Mouse (Mus musculus): Measurements from ENCODE around the gene Smarcd3.

Smarcd3 gene

GRCm38 (mm10) chr5:24597221-24597728, 26.9 kb downstream of the Smarcd3 start:
- DNase-seq (ENCODE audit: low read depth), result peak; percentile 94

- DNase-seq (ENCODE audit: low read depth), result no peak
Measured at GRCm38 (mm10) chr5:24596519-24597171, 27.6 kb downstream of the Smarcd3 start.

GRCm38 (mm10) chr5:24595786-24596380, 28.3 kb downstream of the Smarcd3 start:
- no peak for DNase-seq (ENCODE audit: low read depth)

GRCm38 (mm10) chr5:24595261-24595660, 28.9 kb downstream of the Smarcd3 start:
- no peak for DNase-seq (ENCODE audit: low read depth)

GRCm38 (mm10) chr5:24594346-24594745, 29.9 kb downstream of the Smarcd3 start:
- DNase-seq (ENCODE audit: low read depth), result no peak

GRCm38 (mm10) chr5:24593928-24594327, 30.3 kb downstream of the Smarcd3 start:
- DNase-seq (ENCODE audit: low read depth), result no peak

- DNase-seq (ENCODE audit: low read depth), result no peak
Measured at GRCm38 (mm10) chr5:24593230-24593629, 31.0 kb downstream of the Smarcd3 start.

GRCm38 (mm10) chr5:24592471-24593160, 31.6 kb downstream of the Smarcd3 start:
- DNase-seq (ENCODE audit: low read depth), result no peak

- DNase-seq (ENCODE audit: low read depth), result no peak
Measured at GRCm38 (mm10) chr5:24591796-24592470, 32.3 kb downstream of the Smarcd3 start.

GRCm38 (mm10) chr5:24591268-24591721, 32.9 kb downstream of the Smarcd3 start:
- DNase-seq (ENCODE audit: low read depth), result no peak

- no peak for DNase-seq (ENCODE audit: low read depth)
Measured at GRCm38 (mm10) chr5:24589511-24590500, 34.4 kb downstream of the Smarcd3 start.

GRCm38 (mm10) chr5:24587200-24587577, 37.0 kb downstream of the Smarcd3 start:
- peak; percentile 60 for DNase-seq (ENCODE audit: low read depth)

GRCm38 (mm10) chr5:24586547-24587199, 37.5 kb downstream of the Smarcd3 start, which contains the start of gene Chpf2:
Chpf2 (plus strand) TSS chr5:24586741.
- DNase-seq (ENCODE audit: low read depth), result peak; percentile 89

- DNase-seq (ENCODE audit: low read depth), result peak; percentile 37
Measured at GRCm38 (mm10) chr5:24586106-24586505, 38.1 kb downstream of the Smarcd3 start.

- no peak for DNase-seq (ENCODE audit: low read depth)
Measured at GRCm38 (mm10) chr5:24578109-24578963, 45.9 kb downstream of the Smarcd3 start.

GRCm38 (mm10) chr5:24577183-24577929, 46.9 kb downstream of the Smarcd3 start, which contains the start of gene Abcf2:
Abcf2 (minus strand) TSS chr5:24577467.
- peak; percentile 100 for DNase-seq (ENCODE audit: low read depth)

- DNase-seq (ENCODE audit: low read depth), result peak; percentile 56
Measured at GRCm38 (mm10) chr5:24576801-24577182, 47.4 kb downstream of the Smarcd3 start.

- no peak for DNase-seq (ENCODE audit: low read depth)
Measured at GRCm38 (mm10) chr5:24575948-24576347, 48.3 kb downstream of the Smarcd3 start.

GRCm38 (mm10) chr5:24556709-24557108, 67.5 kb downstream of the Smarcd3 start, which contains the start of gene 4931409K22Rik:
4931409K22Rik (minus strand) TSS chr5:24556809.
- no peak for DNase-seq (ENCODE audit: low read depth)
